Mouse (Mus musculus) ES-E14 (cell line): ENCODE data around the gene Rab5c.

Experiments
- CHD2 ChIP-seq: IDR thresholded peaks from 2 replicates; pipeline ENCODE4 v1.6.1; 2014; ENCODE audit warnings: mild to moderate bottlenecking, low read depth, low read length, inconsistent platforms
- HCFC1 ChIP-seq: IDR thresholded peaks from 2 replicates; pipeline ENCODE4 v1.6.1; 2012; ENCODE audit warnings: low read length, inconsistent platforms, borderline replicate concordance; ENCODE audit not compliant: insufficient read depth
- MAFK ChIP-seq: IDR thresholded peaks from 2 replicates; pipeline ENCODE4 v1.6.1; 2014; ENCODE audit warnings: mild to moderate bottlenecking, low read depth, low read length, inconsistent platforms; ENCODE audit not compliant: insufficient read depth
- ZC3H11A ChIP-seq: IDR thresholded peaks from 2 replicates; pipeline ENCODE4 v1.6.1; 2012; ENCODE audit warnings: low read depth, mild to moderate bottlenecking, inconsistent platforms, low read length, borderline replicate concordance
- ZNF384 ChIP-seq: IDR thresholded peaks from 2 replicates; pipeline ENCODE4 v1.6.1; 2012; ENCODE audit warnings: low read depth, low read length, inconsistent platforms

- TF ChIP-seq ZNF384: no peak
- TF ChIP-seq MAFK: no peak
- no peak for TF ChIP-seq ZC3H11A
- no peak for TF ChIP-seq HCFC1
- TF ChIP-seq CHD2: no peak
Observed at GRCm38 (mm10) chr11:100757566-100757965, 19.6 kb upstream of the Rab5c start.
